Mouse (Mus musculus) MEL (cell line): Measurements from ENCODE around the gene Zfp990.
"Not testable (repeated sequence)": the region's sequence is repeated elsewhere in the genome, so short reads cannot be mapped to it uniquely, and the experiment has no call there.

ENCODE experiments used
- CHD2 ChIP-seq: IDR thresholded peaks from 2 replicates; pipeline ENCODE4 v1.6.1; 2011; ENCODE audit warnings: low read length, improper control_type of control experiment
- CTCF ChIP-seq, 3 experiments: IDR thresholded peaks in 2 of 3; conservative IDR thresholded peaks in 1 of 3; 2 replicates each; pipeline ENCODE4 v1.5.1; 2011 to 2012; ENCODE audit warnings: low read length in 3 of 3, low read depth in 2 of 3, mild to moderate bottlenecking in 2 of 3, improper control_type of control experiment in 1 of 3, inconsistent platforms in 1 of 3, mixed read lengths in 1 of 3, moderate library complexity in 1 of 3; ENCODE audit not compliant: control insufficient read depth in 1 of 3, insufficient read depth in 1 of 3, poor library complexity in 1 of 3, severe bottlenecking in 1 of 3
- ETS1 ChIP-seq: IDR thresholded peaks from 2 replicates; pipeline ENCODE4 v1.6.1; 2012; ENCODE audit warnings: low read depth, mild to moderate bottlenecking, inconsistent platforms, low read length, improper control_type of control experiment, moderate library complexity
- GATA1 ChIP-seq: IDR thresholded peaks from 2 replicates; pipeline ENCODE4 v1.6.1; 2011; ENCODE audit warnings: low read depth, low read length, improper control_type of control experiment
- HCFC1 ChIP-seq: IDR thresholded peaks from 2 replicates; pipeline ENCODE4 v1.6.1; 2012; ENCODE audit warnings: low read depth, mild to moderate bottlenecking, inconsistent platforms, low read length, improper control_type of control experiment, moderate library complexity
- MAZ ChIP-seq: IDR thresholded peaks from 2 replicates; pipeline ENCODE4 v1.6.1; 2012; ENCODE audit warnings: low read depth, mild to moderate bottlenecking, inconsistent platforms, low read length, improper control_type of control experiment
- POLR2A ChIP-seq, 2 experiments: IDR thresholded peaks; 2 replicates each; pipeline ENCODE4 v1.6.1; 2011 to 2012; ENCODE audit warnings: low read length in 2 of 2, mild to moderate bottlenecking in 2 of 2, control low read depth in 1 of 2, improper control_type of control experiment in 1 of 2, low read depth in 1 of 2, moderate library complexity in 1 of 2; ENCODE audit not compliant: control insufficient read depth in 1 of 2, insufficient read depth in 1 of 2, poor library complexity in 1 of 2
- TAL1 ChIP-seq: IDR thresholded peaks from 2 replicates; pipeline ENCODE4 v1.6.1; 2012; ENCODE audit warnings: mild to moderate bottlenecking, inconsistent platforms, low read length, moderate library complexity, mixed read lengths
- UBTF ChIP-seq: IDR thresholded peaks from 2 replicates; pipeline ENCODE4 v1.6.1; 2012; ENCODE audit warnings: low read depth, mild to moderate bottlenecking, inconsistent platforms, low read length, improper control_type of control experiment, moderate library complexity, borderline replicate concordance; ENCODE audit not compliant: insufficient read depth
- USF1 ChIP-seq: IDR thresholded peaks from 2 replicates; pipeline ENCODE4 v1.6.1; 2014; ENCODE audit warnings: low read depth, mild to moderate bottlenecking, inconsistent platforms, low read length, improper control_type of control experiment, moderate library complexity
- USF2 ChIP-seq, 2 experiments: IDR thresholded peaks; 2 replicates each; pipeline ENCODE4 v1.6.1; 2011 to 2012; ENCODE audit warnings: improper control_type of control experiment in 2 of 2, low read length in 2 of 2, borderline replicate concordance in 1 of 2, inconsistent platforms in 1 of 2, low read depth in 1 of 2, mild to moderate bottlenecking in 1 of 2; ENCODE audit not compliant: insufficient read depth in 1 of 2
- ZKSCAN1 ChIP-seq: IDR thresholded peaks from 2 replicates; pipeline ENCODE4 v1.6.1; 2012; ENCODE audit warnings: low read depth, mild to moderate bottlenecking, inconsistent platforms, low read length, improper control_type of control experiment, moderate library complexity
- ZMIZ1 ChIP-seq: IDR thresholded peaks from 2 replicates; pipeline ENCODE4 v1.6.1; 2012; ENCODE audit warnings: low read depth, mild to moderate bottlenecking, inconsistent platforms, low read length, improper control_type of control experiment, moderate library complexity

DNA sequence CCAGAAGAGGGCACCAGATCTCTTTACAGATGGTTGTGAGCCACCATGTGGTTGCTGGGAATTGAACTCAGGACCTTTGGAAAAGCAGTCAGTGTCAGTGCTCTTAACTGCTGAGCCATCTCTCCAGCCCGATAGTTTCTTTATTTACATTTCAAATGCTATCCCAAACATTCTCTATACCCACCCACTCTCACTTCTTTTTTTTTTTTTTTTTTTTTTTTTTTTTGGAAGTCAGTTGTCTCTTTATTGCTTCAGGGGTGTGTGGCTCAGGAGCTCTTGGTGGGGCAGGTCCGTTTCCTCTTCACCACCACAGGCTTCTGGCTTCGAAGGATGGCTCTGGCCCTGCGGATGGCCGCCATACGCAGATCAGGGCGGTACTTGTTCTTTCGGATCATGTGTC, 66.1 kb downstream of the Zfp990 start:
- TF ChIP-seq POLR2A (IDR thresholded peaks at IDR 0.05; ENCODE audit: control insufficient read depth in 1 of 2, insufficient read depth in 1 of 2, low read depth in 1 of 2, low read length in 2 of 2, poor library complexity in 1 of 2); ETS1; USF1; CHD2; CTCF (IDR thresholded peaks at IDR 0.05 in 2 of 3, conservative IDR thresholded peaks at IDR 0.05 in 1 of 3; ENCODE audit: control insufficient read depth in 1 of 3, insufficient read depth in 1 of 3, low read depth in 2 of 3, low read length in 3 of 3, poor library complexity in 1 of 3, severe bottlenecking in 1 of 3); HCFC1; GATA1; MAZ; UBTF; USF2 (IDR thresholded peaks at IDR 0.05; ENCODE audit: borderline replicate concordance in 1 of 2, insufficient read depth in 1 of 2, low read depth in 1 of 2, low read length in 2 of 2); ZMIZ1; TAL1; ZKSCAN1: not testable (repeated sequence)
